Mouse (Mus musculus) layer of hippocampus, postnatal 36 days (tissue): ENCODE results near the gene Slc38a3. TPM values are rescaled to one million over a fixed set of nuclear protein-coding genes. Genes with fewer than 3 reads are reported as not detected.

ENCODE experiments used
- DNase-seq, 2 experiments: peaks; one replicate each; pipeline ENCODE4 v3.0.0; 2022
- total RNA-seq, 2 experiments: library from RNA; stranded (reverse); gene quantifications; 2 replicates each; pipeline ENCODE4 v1.2.3; 2021

Slc38a3 gene
- total RNA-seq, 2 experiments from 2014 or later = 53.9 to 60.6 TPM

DNA sequence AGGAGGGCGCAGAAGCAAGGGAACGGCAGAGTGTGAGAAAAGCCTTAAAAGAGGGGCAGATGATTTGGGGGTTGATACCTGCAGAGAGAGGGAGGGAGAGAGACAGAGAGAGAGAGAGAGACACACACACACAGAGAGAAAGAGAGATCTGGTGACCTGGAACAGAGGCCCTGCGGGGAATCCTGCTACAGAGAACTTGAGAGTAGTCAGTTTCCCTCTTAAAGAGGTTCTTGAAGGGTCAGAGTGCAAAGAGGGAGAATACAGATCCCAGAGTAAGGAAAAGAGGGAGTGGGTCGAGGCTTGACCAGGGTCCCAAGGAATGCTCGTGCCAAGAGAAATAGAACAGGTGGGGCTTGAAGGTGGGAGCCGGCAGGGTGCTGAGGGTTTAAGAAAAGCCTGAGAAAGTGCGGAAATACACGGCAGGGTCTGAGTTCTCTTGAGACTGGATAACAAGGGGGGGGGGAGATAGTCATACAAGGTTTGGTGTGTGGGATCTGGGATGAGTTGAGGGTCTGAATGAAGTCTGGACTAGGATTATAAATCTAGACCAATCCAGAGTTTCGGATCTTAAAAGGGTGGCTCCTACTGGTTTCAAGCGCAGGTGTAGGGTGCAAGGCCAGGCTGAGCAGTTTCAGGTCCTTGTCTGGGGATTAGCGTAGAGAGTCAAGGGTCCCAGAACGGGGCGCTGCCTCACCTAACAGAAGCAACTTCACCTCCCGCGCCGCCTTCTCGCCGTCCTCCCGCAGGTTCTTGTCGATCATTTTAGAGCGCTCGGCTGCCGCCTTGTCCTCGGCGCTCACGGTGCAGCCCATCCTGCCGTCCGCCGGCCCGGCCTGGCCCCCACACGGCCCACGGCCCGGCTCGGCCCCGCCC is 34.7 kb downstream of the Slc38a3 start:
- DNase-seq = no peak

- no peak for DNase-seq
These were observed 35.5 kb downstream of the Slc38a3 start for GRCm38 (mm10) chr9:107633661-107634405.

GRCm38 (mm10) chr9:107633091-107633660 is 36.2 kb downstream of the Slc38a3 start:
- peak; percentile 76 to 80 for DNase-seq

GRCm38 (mm10) chr9:107632478-107632877 is 36.9 kb downstream of the Slc38a3 start:
- DNase-seq = peak in 1 of 2 experiments; percentile 42

GRCm38 (mm10) chr9:107631861-107632260 is 37.5 kb downstream of the Slc38a3 start:
- DNase-seq = no peak

DNA sequence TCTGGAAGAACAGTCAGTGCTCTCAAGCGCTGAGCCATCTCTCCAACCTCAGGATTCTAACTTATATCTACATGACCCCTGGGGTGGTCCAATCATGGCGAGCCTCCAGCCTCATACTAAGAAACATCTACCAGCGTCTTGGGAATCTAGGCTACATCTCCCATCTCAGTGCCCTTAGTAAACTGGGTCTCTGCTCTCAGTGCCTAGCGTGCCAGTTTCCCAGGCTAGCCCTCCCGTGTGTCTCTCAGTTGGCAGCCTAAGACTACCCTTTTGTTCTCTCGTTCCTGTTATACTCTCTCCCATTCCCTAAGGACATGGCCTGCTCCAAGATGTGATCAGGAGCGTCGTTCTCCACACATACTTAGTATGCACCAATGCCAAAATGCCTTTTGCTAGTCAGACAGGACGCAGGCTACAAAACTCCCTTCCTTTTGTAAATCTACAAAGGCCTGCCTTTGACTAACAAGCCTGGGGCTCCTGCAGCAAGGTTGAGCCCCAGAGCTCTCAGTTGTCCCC is 38.0 kb downstream of the Slc38a3 start:
- no peak for DNase-seq

- peak; percentile 51 to 67 for DNase-seq
These were observed 38.8 kb downstream of the Slc38a3 start for GRCm38 (mm10) chr9:107630576-107630975.

GRCm38 (mm10) chr9:107629901-107630425 is 39.4 kb downstream of the Slc38a3 start:
- no peak for DNase-seq

DNA sequence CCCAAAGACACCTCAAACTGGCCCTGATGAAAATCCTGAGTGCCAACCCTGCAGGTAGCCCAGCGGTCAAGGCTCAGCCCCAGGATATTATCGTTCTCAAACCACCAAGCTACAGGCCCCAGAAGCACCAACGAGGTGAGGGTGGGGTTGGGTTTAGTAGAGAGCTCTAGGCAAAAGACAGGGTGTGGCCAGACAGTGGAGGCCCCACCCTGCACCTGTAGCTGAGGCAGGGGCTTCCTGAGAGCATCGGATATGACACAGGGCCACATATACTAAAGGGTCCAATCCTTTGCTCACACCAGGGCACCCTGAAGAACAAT is 40.0 kb downstream of the Slc38a3 start:
- no peak for DNase-seq

GRCm38 (mm10) chr9:107628721-107629410 is 40.5 kb downstream of the Slc38a3 start:
- DNase-seq = no peak

DNA sequence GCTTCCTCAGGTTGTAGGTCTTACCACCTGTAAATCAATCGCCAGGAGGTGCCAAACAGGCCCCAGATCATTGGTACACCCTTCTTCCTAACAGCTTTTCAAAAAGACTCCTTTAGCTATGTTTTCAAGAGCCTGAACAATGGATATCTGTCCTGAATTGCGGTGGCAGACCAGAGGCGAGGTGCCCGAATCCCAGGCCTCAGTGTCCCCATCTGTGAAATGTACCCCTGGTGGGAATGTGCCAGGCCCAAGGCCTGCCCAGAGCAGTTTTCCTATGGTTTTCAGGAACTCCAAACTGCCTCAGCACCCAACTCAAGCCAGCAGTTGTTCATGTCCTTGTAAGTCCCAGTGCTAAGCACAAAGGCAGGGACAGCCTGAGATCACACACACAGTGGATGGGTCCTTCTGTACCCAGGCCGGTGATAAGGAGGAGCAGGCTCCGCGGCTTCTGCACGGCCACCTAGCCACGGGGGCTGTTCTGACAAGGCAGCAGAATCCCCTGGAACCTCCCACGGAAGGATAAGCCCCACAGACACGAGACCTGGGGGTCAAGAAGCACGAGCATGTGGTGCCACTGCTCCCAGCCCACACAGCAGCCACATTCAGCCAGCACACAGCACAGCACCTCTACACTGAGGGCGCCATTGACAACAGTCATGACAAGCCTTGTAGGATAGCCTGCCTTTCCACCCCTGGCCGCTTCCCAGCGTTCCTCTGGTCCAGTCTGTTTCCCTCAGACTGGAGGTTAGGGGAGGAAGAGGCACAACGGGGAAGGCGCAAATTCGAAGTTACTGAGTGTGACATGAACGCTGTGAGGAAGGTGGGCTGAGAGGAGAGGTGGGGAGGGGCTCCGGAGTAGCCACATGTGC is 41.7 kb downstream of the Slc38a3 start:
- DNase-seq = no peak

DNA sequence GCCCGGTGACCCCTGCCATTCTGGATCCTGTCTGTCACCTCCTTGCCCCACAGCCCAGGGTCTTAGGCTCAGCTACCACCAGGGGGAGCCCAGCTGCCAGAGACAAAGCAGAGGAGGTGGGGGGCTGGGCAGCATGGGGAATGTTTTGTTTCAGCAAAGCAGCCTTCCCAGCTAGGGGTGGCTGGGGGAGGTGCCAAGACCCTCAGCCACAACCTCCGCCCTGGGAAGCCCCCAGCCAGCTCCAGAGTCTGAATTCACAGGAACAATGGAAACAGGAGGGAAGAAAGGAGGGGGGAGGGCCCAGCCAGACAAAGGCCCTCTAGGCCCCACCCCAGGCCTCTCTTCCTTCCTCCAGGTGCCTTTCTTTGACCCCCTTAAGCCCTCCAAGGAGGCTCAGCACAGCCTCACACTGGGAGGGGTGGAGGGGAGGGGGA is 42.5 kb downstream of the Slc38a3 start:
- DNase-seq = peak; percentile 76 to 78

DNA sequence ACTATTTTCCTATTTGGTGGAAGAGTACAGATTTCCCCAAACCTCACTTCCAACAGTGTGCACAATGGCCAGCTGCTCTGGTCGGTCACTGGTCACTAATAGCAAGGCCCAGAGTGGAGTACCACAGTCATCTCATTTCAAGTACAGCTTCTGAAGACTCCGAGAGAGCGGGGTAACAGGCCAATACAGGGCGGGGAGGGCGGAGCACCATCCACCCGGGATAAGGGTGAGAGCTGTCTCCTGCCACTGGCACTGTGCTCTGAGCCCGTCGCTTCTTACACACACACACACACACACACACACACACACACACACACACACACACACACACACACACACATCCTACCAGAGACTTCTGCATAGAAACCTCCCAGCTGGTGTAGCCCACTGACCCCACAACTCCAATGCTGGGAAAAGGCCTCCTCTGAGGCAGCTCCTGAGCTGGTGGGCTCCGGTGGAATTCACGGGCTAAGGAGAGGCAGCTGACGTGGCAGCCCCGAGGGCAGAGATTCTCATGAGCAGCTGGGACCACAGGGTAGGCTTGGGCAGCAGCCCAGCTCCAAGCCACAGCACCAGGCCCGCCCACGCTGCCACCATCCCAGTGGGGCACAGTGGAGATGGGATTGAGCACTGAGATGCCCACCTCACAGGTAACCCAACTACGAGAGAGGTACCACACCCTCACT is 43.0 kb downstream of the Slc38a3 start:
- DNase-seq = no peak

- DNase-seq = no peak
These were observed 43.8 kb downstream of the Slc38a3 start for GRCm38 (mm10) chr9:107625351-107626128.

DNA sequence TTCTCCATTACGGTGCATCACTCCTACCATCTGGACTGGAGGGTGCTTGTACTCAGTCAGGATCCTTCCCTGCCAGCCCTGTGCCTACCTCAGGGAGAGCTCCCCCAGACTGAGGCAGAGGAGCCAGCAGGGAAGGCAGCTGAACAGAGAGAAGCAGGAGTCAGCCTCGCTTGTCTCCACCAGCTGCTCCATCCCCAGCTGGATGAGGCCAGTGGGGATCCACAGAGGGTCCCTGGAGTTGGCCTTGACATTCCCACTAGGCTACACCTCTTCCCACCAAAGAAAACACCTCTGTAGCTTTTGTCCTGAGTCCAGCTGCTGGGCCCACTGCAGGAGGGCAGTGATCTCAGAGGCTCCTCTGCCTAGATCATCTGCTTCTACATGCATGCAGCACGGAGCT is 44.4 kb downstream of the Slc38a3 start:
- DNase-seq = no peak

DNA sequence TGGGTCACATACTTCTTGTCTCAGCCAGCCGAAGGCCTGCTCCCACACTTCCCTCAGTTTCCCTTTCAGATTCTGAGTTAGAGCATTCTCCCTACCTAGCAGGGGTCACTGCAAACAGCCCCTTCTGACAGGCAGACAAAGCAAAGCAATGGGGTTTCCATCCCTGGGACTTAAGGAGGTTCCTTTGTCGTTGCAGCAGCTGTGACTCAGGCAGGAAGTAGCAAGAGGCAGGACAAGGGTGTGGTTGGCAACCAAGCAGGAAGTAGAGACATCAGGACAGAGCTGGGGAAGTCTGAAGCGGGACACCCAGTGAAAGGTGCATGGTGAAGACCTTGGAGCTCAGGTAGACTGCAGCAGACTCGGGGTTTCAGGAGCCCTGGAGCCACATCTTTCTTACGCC is 44.8 kb downstream of the Slc38a3 start:
- DNase-seq = no peak

DNA sequence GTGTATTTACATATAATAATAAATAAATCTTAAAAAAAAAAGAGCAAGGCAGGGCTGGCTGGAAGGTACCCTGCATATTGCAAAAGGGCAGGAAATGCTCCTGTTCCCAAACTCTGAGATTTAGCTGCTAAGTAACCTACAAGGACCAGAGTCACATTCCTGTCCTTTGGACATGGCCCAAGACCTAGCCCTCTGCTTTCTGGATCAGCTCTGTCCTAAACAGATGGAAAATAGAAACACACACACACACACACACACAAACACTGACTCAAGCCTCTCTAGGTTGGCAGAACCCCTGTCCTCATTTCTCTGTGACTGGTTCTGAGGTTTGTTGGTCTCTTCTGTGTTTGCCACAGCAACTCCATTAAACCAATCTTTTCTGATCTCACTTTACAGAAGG is 48.4 kb downstream of the Slc38a3 start:
- no peak for DNase-seq

GRCm38 (mm10) chr9:107619546-107619879 is 49.8 kb downstream of the Slc38a3 start:
- DNase-seq = no peak

GRCm38 (mm10) chr9:107618778-107619545 is 50.4 kb downstream of the Slc38a3 start:
- no peak for DNase-seq
